Mouse (Mus musculus) limb, embryonic 10.5 days (tissue): Measurements from ENCODE around the gene Krtap19-9b. TPM values are rescaled to one million over a fixed set of nuclear protein-coding genes. Genes with fewer than 3 reads are reported as not detected.

ENCODE experiments used
- DNase-seq: peaks from one replicate; pipeline ENCODE4 v3.0.0-alpha.2; 2017; ENCODE audit warnings: low spot score
- H3K27ac ChIP-seq: fragments of 300-500 bp; sonication (generic); 2 replicates; pipeline ENCODE4 v1.5.1; 2016; ENCODE audit warnings: mild to moderate bottlenecking
- H3K27me3 ChIP-seq: fragments of 300-500 bp; sonication (generic); 2 replicates; pipeline ENCODE4 v1.6.1; 2016; ENCODE audit warnings: low read depth, mild to moderate bottlenecking; ENCODE audit not compliant: poor library complexity, severe bottlenecking
- H3K36me3 ChIP-seq: fragments of 300-500 bp; sonication (generic); 2 replicates; pipeline ENCODE4 v1.6.1; 2016; ENCODE audit warnings: mild to moderate bottlenecking, moderate library complexity
- H3K4me1 ChIP-seq: fragments of 300-500 bp; sonication (generic); 2 replicates; pipeline ENCODE4 v1.6.1; 2016
- H3K4me3 ChIP-seq: fragments of 300-500 bp; sonication (generic); 2 replicates; pipeline ENCODE4 v1.5.1; 2016; ENCODE audit warnings: mild to moderate bottlenecking, moderate library complexity
- H3K9me3 ChIP-seq: fragments of 300-500 bp; sonication (generic); replicated peaks from 2 replicates; pipeline ENCODE4 v1.6.1; 2016; ENCODE audit warnings: mild to moderate bottlenecking
- WGBS: fragments of 180-500 bp; shearing (Covaris S2); methylation state at CpG from one replicate; pipeline ENCODE4 v1.1.7; 2016; 5-methylcytosine and 5-hydroxymethylcytosine counted together
- polyA plus RNA-seq: library from polyadenylated mRNA; unstranded; fragments of >200 nt; fragmentation: Nextera tagmentation; extraction: Ambion mirVana; gene quantifications from 2 replicates; pipeline ENCODE4 v1.2.1, GENCODE M21; 2016

Gene Krtap19-9b
- not detected in 2 replicates for polyA plus RNA-seq

DNA sequence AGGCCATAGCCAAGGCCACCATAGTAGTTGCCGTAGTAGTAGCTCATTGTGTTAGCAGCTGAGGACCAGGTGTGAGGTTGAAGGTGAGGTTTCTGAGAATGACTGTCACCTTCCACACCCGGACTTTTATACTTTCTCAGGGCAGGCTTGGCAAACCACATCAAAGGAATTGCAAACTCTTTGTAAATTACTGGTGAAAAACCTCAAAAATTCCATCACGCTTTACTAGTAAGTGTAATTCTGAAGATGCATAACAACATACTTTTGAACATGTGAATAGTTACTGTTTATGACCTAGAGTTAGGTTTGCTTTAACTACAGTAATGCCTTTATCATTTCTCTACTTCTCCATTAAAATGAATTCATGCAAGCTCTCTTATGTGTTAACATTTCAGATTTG is at the start of gene Krtap19-9b:
Gene Krtap19-9b, minus strand, starts transcription at position 101 of the 400 bp plus-strand sequence.
- no peaks in the 10 kb centered on the region for H3K36me3 ChIP-seq
- no peaks in the 10 kb centered on the region for H3K4me1 ChIP-seq
- no peaks in the 10 kb centered on the region for H3K27me3 ChIP-seq
- no peak within 1 kb of the TSS for H3K4me3 ChIP-seq
- DNase-seq: no peak
- no peaks in the 10 kb centered on the region for H3K9me3 ChIP-seq
- 90% methylated on average over 3 of the region's 3 CpGs for WGBS
- H3K27ac ChIP-seq: no peak within 1 kb of the TSS

DNA sequence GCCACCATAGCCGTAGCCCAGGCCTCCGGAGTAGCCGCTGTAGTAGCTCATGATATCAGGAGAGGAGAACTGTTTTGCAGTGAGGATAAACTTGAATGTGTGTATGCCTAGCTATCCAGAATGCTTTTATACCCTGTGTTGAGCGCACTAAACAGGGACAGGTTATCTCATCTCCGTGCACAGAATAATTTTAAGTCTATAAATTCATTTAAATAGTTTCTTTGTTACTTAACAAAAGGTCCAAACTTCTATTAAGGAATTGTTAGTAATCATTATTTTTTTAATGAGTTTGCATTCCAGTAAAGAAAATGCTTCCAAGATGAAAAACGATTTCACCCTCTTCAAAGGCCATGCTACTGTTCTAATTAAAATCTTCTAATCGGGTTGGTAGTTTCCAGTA is 30.7 kb upstream of the Krtap19-9b start, which contains the start of gene Krtap16-3:
Gene Krtap16-3, minus strand, starts transcription at position 101 of the 400 bp plus-strand sequence.
- no peaks in the 10 kb centered on the region for H3K4me1 ChIP-seq
- H3K27ac ChIP-seq: no peak within 1 kb of the TSS
- H3K4me3 ChIP-seq: no peak within 1 kb of the TSS
- DNase-seq: no peak
- no peaks in the 10 kb centered on the region for H3K9me3 ChIP-seq
- 89% methylated on average over 7 of the region's 7 CpGs for WGBS
- H3K27me3 ChIP-seq: no peaks in the 10 kb centered on the region
- no peaks in the 10 kb centered on the region for H3K36me3 ChIP-seq

DNA sequence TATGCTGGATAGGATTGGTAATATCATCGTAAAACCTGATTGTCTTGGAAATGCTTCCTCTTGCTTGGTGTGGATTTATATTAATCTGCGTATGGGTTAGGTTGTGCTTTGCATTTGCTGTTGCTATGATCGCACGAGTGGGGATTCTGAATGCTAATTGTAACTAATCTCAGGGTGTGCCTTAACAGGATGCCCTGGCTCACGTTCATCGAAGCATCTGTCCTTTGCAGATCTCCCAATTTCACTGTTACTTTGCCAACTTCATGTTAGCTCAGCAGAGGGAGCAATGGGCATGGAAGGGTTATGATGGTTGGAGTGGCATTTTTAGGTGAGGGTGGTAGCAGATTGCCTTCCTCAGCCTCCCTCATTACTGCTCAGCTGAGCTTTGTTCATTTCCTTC is 9.0 kb upstream of the Krtap19-9b start:
- H3K36me3 ChIP-seq: no peaks in the 10 kb centered on the region
- no peaks in the 10 kb centered on the region for H3K9me3 ChIP-seq
- no peak overlapping the region for H3K27ac ChIP-seq
- WGBS: 91% methylated on average over 6 of the region's 6 CpGs
- no peaks in the 10 kb centered on the region for H3K4me1 ChIP-seq
- no peak overlapping the region for H3K4me3 ChIP-seq
- no peak for DNase-seq
- H3K27me3 ChIP-seq: no peaks in the 10 kb centered on the region

DNA sequence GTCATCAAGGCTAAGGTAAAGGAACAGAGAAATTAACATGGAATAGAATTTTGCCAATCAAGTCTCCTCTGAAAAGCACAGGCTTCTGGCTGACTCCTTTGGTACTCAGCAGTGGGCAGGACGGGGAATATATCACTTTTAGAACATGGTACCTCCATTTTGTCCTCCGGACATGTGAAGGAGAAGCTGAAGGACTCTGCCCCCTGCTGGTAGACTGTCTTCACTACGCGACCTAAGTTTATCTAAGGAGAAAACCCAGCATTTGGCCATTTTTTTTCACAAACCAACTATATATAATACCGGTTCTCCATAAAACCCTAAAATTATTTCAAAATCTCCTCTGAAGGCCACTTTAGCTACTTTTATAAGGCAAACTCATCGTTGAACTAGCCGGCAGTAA is 6.2 kb upstream of the Krtap19-9b start:
- Histone ChIP-seq H3K4me1 (no peaks in the 10 kb centered on the region), H3K27me3 (no peaks in the 10 kb centered on the region), H3K9me3 (no peaks in the 10 kb centered on the region), H3K4me3 (no peak overlapping the region), H3K27ac (no peak overlapping the region), H3K36me3 (no peaks in the 10 kb centered on the region)
- DNase-seq: peak; percentile 47
- WGBS: 73% methylated on average over 7 of the region's 7 CpGs

DNA sequence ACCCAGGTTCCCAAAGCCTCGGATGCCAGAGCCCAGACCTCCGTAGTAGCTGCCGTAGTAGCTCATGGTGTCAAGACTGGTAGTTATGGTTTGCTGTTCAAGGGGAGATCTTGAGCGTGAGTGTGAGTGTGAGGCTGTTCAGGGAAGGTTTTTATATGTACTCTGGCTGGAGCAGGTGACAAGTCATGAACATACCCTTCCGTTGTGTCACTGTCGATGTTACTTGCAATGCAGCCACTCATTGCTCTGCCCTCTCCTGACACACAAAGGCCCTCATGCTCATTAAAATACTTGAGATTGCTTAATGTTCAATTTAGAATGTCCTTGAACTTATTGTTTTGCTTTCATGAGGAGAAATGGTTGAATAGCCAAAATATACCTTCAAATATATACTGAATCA is 35.7 kb downstream of the Krtap19-9b start, which contains the start of gene Krtap19-5:
Gene Krtap19-5, minus strand, starts transcription at position 101 of the 400 bp plus-strand sequence.
- 95% methylated on average over 6 of the region's 6 CpGs for WGBS

DNA sequence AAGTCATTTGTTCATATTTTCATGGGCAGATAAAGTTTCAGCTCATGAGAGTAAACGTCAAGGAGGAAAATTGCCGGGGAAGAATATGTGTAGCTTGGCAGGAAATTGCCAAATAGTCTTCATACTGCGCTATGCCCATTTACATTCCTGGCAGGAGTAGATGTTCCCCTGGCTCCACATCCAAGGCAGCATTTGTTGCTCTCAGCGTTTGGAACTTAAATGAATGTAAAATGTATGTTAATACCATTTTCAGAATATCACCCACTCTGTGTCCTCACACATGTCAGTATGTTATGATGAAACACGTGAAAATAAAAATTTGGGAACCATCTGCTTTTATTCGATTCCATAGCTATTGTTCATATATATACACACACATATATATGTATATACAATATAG is 45.2 kb downstream of the Krtap19-9b start:
- H3K4me3 ChIP-seq: no peak overlapping the region
- H3K4me1 ChIP-seq: no peaks in the 10 kb centered on the region
- no peaks in the 10 kb centered on the region for H3K27me3 ChIP-seq
- DNase-seq: no peak
- no peaks in the 10 kb centered on the region for H3K36me3 ChIP-seq
- H3K9me3 ChIP-seq: no peaks in the 10 kb centered on the region
- H3K27ac ChIP-seq: no peak overlapping the region
- 91% methylated on average over 6 of the region's 6 CpGs for WGBS

More for the DNA sequence above, 35.7 kb downstream of the Krtap19-9b start, which contains the start of gene Krtap19-5:
- DNase-seq: no peak
- Histone ChIP-seq H3K27me3 (no peaks in the 10 kb centered on the region), H3K36me3 (no peaks in the 10 kb centered on the region), H3K27ac (no peak within 1 kb of the TSS), H3K4me3 (no peak within 1 kb of the TSS), H3K9me3 (no peaks in the 10 kb centered on the region), H3K4me1 (no peaks in the 10 kb centered on the region)

DNA sequence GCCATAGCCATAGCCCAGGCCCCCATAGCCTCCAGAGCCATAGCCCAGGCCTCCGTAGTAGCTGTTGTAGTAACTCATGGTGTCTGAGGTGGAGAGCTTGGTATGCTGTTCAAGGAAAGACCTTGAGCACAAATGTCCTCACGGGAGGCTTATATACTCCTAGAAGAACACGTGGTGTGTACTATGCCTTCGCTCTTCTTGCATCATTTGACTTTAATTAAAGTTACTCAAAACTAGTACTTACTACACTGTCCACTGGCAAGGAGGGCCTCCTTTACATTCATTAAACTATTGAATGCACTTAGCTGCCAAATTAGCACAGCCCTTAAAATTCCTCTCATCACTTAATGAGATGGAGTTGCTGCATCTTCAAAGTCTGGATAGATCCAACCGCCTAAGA is 47.1 kb downstream of the Krtap19-9b start, which contains the start of gene Krtap19-4:
Gene Krtap19-4, minus strand, starts transcription at position 101 of the 400 bp plus-strand sequence.
- no peaks in the 10 kb centered on the region for H3K27me3 ChIP-seq
- no peaks in the 10 kb centered on the region for H3K4me1 ChIP-seq
- 95% methylated on average over 5 of the region's 5 CpGs for WGBS
- H3K27ac ChIP-seq: no peak within 1 kb of the TSS
- DNase-seq: no peak
- H3K9me3 ChIP-seq: no peaks in the 10 kb centered on the region
- no peaks in the 10 kb centered on the region for H3K36me3 ChIP-seq
- H3K4me3 ChIP-seq: no peak within 1 kb of the TSS

Other genes with a start within 250 kb of the Krtap19-9b start
- not detected in 2 replicates for gene 2310061N02Rik, start 224.3 kb downstream of the Krtap19-9b start, polyA plus RNA-seq
- not detected in 2 replicates for gene Krtap13-1, start 203.4 kb downstream of the Krtap19-9b start, polyA plus RNA-seq
- not detected in 2 replicates for gene Krtap13, start 180.6 kb downstream of the Krtap19-9b start, polyA plus RNA-seq
- not detected in 2 replicates for gene 2310034C09Rik, start 173.4 kb downstream of the Krtap19-9b start, polyA plus RNA-seq
- gene 2310057N15Rik, start 158.1 kb downstream of the Krtap19-9b start, polyA plus RNA-seq: not detected in 2 replicates
- not detected in 2 replicates for gene Gm5965, start 154.4 kb downstream of the Krtap19-9b start, polyA plus RNA-seq
- gene Gm20741, start 120.0 kb downstream of the Krtap19-9b start, polyA plus RNA-seq: not detected in 2 replicates
- gene Krtap15, start 112.0 kb downstream of the Krtap19-9b start, polyA plus RNA-seq: not detected in 2 replicates
- gene Krtap14, start 106.1 kb downstream of the Krtap19-9b start, polyA plus RNA-seq: not detected in 2 replicates
- gene Krtap19-1, start 62.9 kb downstream of the Krtap19-9b start, polyA plus RNA-seq: not detected in 2 replicates
- gene Krtap19-2, start 58.0 kb downstream of the Krtap19-9b start, polyA plus RNA-seq: not detected in 2 replicates
- gene Krtap19-3, start 54.2 kb downstream of the Krtap19-9b start, polyA plus RNA-seq: not detected in 2 replicates
- not detected in 2 replicates for gene Krtap19-4, start 47.2 kb downstream of the Krtap19-9b start, polyA plus RNA-seq
- not detected in 2 replicates for gene Krtap19-5, start 35.8 kb downstream of the Krtap19-9b start, polyA plus RNA-seq
- gene Krtap16-3, start 30.6 kb upstream of the Krtap19-9b start, polyA plus RNA-seq: not detected in 2 replicates
- gene Krtap22-2, start 78.5 kb upstream of the Krtap19-9b start, polyA plus RNA-seq: not detected in 2 replicates
- gene Gm10229, start 83.0 kb upstream of the Krtap19-9b start, polyA plus RNA-seq: not detected in 2 replicates
- not detected in 2 replicates for gene Krtap6-1, start 99.4 kb upstream of the Krtap19-9b start, polyA plus RNA-seq
- gene Gm10228, start 109.2 kb upstream of the Krtap19-9b start, polyA plus RNA-seq: not detected in 2 replicates
- gene Krtap6-5, start 115.6 kb upstream of the Krtap19-9b start, polyA plus RNA-seq: not detected in 2 replicates
- not detected in 2 replicates for gene 1110025L11Rik, start 131.7 kb upstream of the Krtap19-9b start, polyA plus RNA-seq
- gene Krtap6-3, start 151.8 kb upstream of the Krtap19-9b start, polyA plus RNA-seq: not detected in 2 replicates
- not detected in 2 replicates for gene Gm6358, start 208.6 kb upstream of the Krtap19-9b start, polyA plus RNA-seq
- gene Gm10061, start 218.8 kb upstream of the Krtap19-9b start, polyA plus RNA-seq: not detected in 2 replicates
- gene Gm9789, start 225.7 kb upstream of the Krtap19-9b start, polyA plus RNA-seq: not detected in 2 replicates
- gene Gm7735, start 237.2 kb upstream of the Krtap19-9b start, polyA plus RNA-seq: not detected in 2 replicates
- gene 1110057P08Rik, start 242.5 kb upstream of the Krtap19-9b start, polyA plus RNA-seq: not detected in 2 replicates